Mouse (Mus musculus): ENCODE data around the gene Dnajc8. TPM values are rescaled to one million over a fixed set of nuclear protein-coding genes. Genes with fewer than 3 reads are reported as not detected.
"Not testable (repeated sequence)": the region's sequence is repeated elsewhere in the genome, so short reads cannot be mapped to it uniquely, and the experiment has no call there.

The Dnajc8 gene
- polyA plus RNA-seq, 1 experiment from 2014 or later: 171 TPM

GRCm38 (mm10) chr4:132554221-132554620, 18.9 kb downstream of the Dnajc8 start:
- H3K9me3 ChIP-seq (ENCODE audit: control insufficient read depth, low read length): no peaks in the 10 kb centered on the region
- 55% methylated on average over 5 of the region's 5 CpGs for WGBS
- no peak overlapping the region for H3K9ac ChIP-seq (ENCODE audit: low read length)
- no peak overlapping the region for H3K27ac ChIP-seq (ENCODE audit: low read length)
- H3K4me1 ChIP-seq (replicated peaks; ENCODE audit: control insufficient read depth, insufficient read depth, low read length): no peaks in the 10 kb centered on the region
- peaks cover 32% of the 10 kb centered on the region for H3K36me3 ChIP-seq (ENCODE audit: control insufficient read depth, insufficient read depth, low read length)
- ATAC-seq (ENCODE audit: low read depth): peak; percentile 71
- no peaks in the 10 kb centered on the region for H3K27me3 ChIP-seq (ENCODE audit: control insufficient read depth, insufficient read depth, low read depth, low read length)
- no peak overlapping the region for H3K4me3 ChIP-seq (ENCODE audit: low read length)
- H3K4me2 ChIP-seq (ENCODE audit: low read depth, low read length): no peak overlapping the region

- Histone ChIP-seq H3K4me1 (replicated peaks; ENCODE audit: control insufficient read depth, insufficient read depth, low read length) (no peaks in the 10 kb centered on the region), H3K36me3 (ENCODE audit: control insufficient read depth, insufficient read depth, low read length) (peaks cover 27% of the 10 kb centered on the region), H3K4me3 (ENCODE audit: low read length) (no peak overlapping the region), H3K27me3 (ENCODE audit: control insufficient read depth, insufficient read depth, low read depth, low read length) (no peaks in the 10 kb centered on the region), H3K4me2 (ENCODE audit: low read depth, low read length) (no peak overlapping the region), H3K9me3 (ENCODE audit: control insufficient read depth, low read length) (no peaks in the 10 kb centered on the region), H3K27ac (ENCODE audit: low read length) (no peak overlapping the region), H3K9ac (ENCODE audit: low read length) (no peak overlapping the region)
- peak; percentile 14; the same call in 1 of the 2 replicates for ATAC-seq (ENCODE audit: low read depth)
- WGBS: 61% methylated on average over 8 of the region's 8 CpGs
Observed at GRCm38 (mm10) chr4:132554653-132555052, 19.3 kb downstream of the Dnajc8 start.

- H3K27ac ChIP-seq (ENCODE audit: low read length); H3K4me3 ChIP-seq (ENCODE audit: low read length); H3K4me2 ChIP-seq (ENCODE audit: low read depth, low read length); H3K4me1 ChIP-seq (replicated peaks; ENCODE audit: control insufficient read depth, insufficient read depth, low read length); ATAC-seq (ENCODE audit: low read depth); H3K9me3 ChIP-seq (ENCODE audit: control insufficient read depth, low read length); H3K9ac ChIP-seq (ENCODE audit: low read length); H3K27me3 ChIP-seq (ENCODE audit: control insufficient read depth, insufficient read depth, low read depth, low read length): not testable (repeated sequence)
- peaks cover 24% of the 10 kb centered on the region for H3K36me3 ChIP-seq (ENCODE audit: control insufficient read depth, insufficient read depth, low read length)
- 88% methylated on average over 7 of the region's 7 CpGs for WGBS
Observed at GRCm38 (mm10) chr4:132555550-132555949, 20.2 kb downstream of the Dnajc8 start.

- Histone ChIP-seq H3K4me1 (replicated peaks; ENCODE audit: control insufficient read depth, insufficient read depth, low read length) (peaks cover 2% of the 10 kb centered on the region), H3K27ac (ENCODE audit: low read length) (no peak overlapping the region), H3K4me2 (ENCODE audit: low read depth, low read length) (no peak overlapping the region), H3K4me3 (ENCODE audit: low read length) (no peak overlapping the region), H3K9me3 (ENCODE audit: control insufficient read depth, low read length) (no peaks in the 10 kb centered on the region), H3K36me3 (ENCODE audit: control insufficient read depth, insufficient read depth, low read length) (no peaks in the 10 kb centered on the region), H3K9ac (ENCODE audit: low read length) (no peak overlapping the region), H3K27me3 (ENCODE audit: control insufficient read depth, insufficient read depth, low read depth, low read length) (no peaks in the 10 kb centered on the region)
- WGBS: 59% methylated on average over 3 of the region's 3 CpGs
- ATAC-seq (ENCODE audit: low read depth): no peak
Observed at GRCm38 (mm10) chr4:132563261-132563660, 27.9 kb downstream of the Dnajc8 start.

GRCm38 (mm10) chr4:132563965-132564364, 28.6 kb downstream of the Dnajc8 start, which contains the start of gene Ptafr:
Ptafr (plus strand) TSS chr4:132564067.
- ATAC-seq (ENCODE audit: low read depth): peak; percentile 70
- WGBS: 16% methylated on average over 4 of the region's 4 CpGs
- no peak within 1 kb of the TSS for H3K4me2 ChIP-seq (ENCODE audit: low read depth, low read length)

GRCm38 (mm10) chr4:132565089-132565747, 29.9 kb downstream of the Dnajc8 start:
- ATAC-seq (ENCODE audit: low read depth): no peak
- Histone ChIP-seq H3K9ac (ENCODE audit: low read length) (no peak overlapping the region), H3K4me3 (ENCODE audit: low read length) (no peak overlapping the region), H3K9me3 (ENCODE audit: control insufficient read depth, low read length) (peaks cover 2% of the 10 kb centered on the region; the same call in 1 of the 2 replicates), H3K27me3 (ENCODE audit: control insufficient read depth, insufficient read depth, low read depth, low read length) (no peaks in the 10 kb centered on the region), H3K36me3 (ENCODE audit: control insufficient read depth, insufficient read depth, low read length) (no peaks in the 10 kb centered on the region), H3K4me2 (ENCODE audit: low read depth, low read length) (no peak overlapping the region), H3K4me1 (replicated peaks; ENCODE audit: control insufficient read depth, insufficient read depth, low read length) (peaks cover 2% of the 10 kb centered on the region), H3K27ac (ENCODE audit: low read length) (no peak overlapping the region)
- WGBS: 70% methylated on average over 12 of the region's 12 CpGs

More at GRCm38 (mm10) chr4:132563965-132564364, 28.6 kb downstream of the Dnajc8 start, which contains the start of gene Ptafr:
- no peaks in the 10 kb centered on the region for H3K27me3 ChIP-seq (ENCODE audit: control insufficient read depth, insufficient read depth, low read depth, low read length)
- H3K9ac ChIP-seq (ENCODE audit: low read length): peak within 1 kb of the TSS; percentile 1; the same call in 1 of the 2 replicates
- no peak within 1 kb of the TSS for H3K27ac ChIP-seq (ENCODE audit: low read length)
- H3K36me3 ChIP-seq (ENCODE audit: control insufficient read depth, insufficient read depth, low read length): no peaks in the 10 kb centered on the region
- H3K9me3 ChIP-seq (ENCODE audit: control insufficient read depth, low read length): no peaks in the 10 kb centered on the region
- H3K4me3 ChIP-seq (ENCODE audit: low read length): no peak within 1 kb of the TSS
- peaks cover 2% of the 10 kb centered on the region for H3K4me1 ChIP-seq (replicated peaks; ENCODE audit: control insufficient read depth, insufficient read depth, low read length)

GRCm38 (mm10) chr4:132567361-132567779, 32.0 kb downstream of the Dnajc8 start:
- no peaks in the 10 kb centered on the region for H3K36me3 ChIP-seq (ENCODE audit: control insufficient read depth, insufficient read depth, low read length)
- no peak overlapping the region for H3K9ac ChIP-seq (ENCODE audit: low read length)
- H3K27ac ChIP-seq (ENCODE audit: low read length): no peak overlapping the region
- ATAC-seq (ENCODE audit: low read depth): no peak
- 40% methylated on average over 9 of the region's 9 CpGs for WGBS
- no peak overlapping the region for H3K4me3 ChIP-seq (ENCODE audit: low read length)
- H3K9me3 ChIP-seq (ENCODE audit: control insufficient read depth, low read length): peaks cover 2% of the 10 kb centered on the region; the same call in 1 of the 2 replicates
- H3K4me2 ChIP-seq (ENCODE audit: low read depth, low read length): no peak overlapping the region
- H3K4me1 ChIP-seq (replicated peaks; ENCODE audit: control insufficient read depth, insufficient read depth, low read length): peaks cover 4% of the 10 kb centered on the region
- H3K27me3 ChIP-seq (ENCODE audit: control insufficient read depth, insufficient read depth, low read depth, low read length): no peaks in the 10 kb centered on the region

- ATAC-seq (ENCODE audit: low read depth): no peak
- WGBS: 88% methylated on average over 5 of the region's 5 CpGs
- H3K9me3 ChIP-seq (ENCODE audit: control insufficient read depth, low read length): peaks cover 2% of the 10 kb centered on the region; the same call in 1 of the 2 replicates
Observed at GRCm38 (mm10) chr4:132569115-132569514, 33.8 kb downstream of the Dnajc8 start.

GRCm38 (mm10) chr4:132571190-132571589, 35.8 kb downstream of the Dnajc8 start:
- H3K4me2 ChIP-seq (ENCODE audit: low read depth, low read length): no peak overlapping the region
- H3K4me1 ChIP-seq (replicated peaks; ENCODE audit: control insufficient read depth, insufficient read depth, low read length): peaks cover 15% of the 10 kb centered on the region; the same call in 1 of the 2 replicates
- 48% methylated on average over 9 of the region's 9 CpGs for WGBS
- H3K4me3 ChIP-seq (ENCODE audit: low read length): no peak overlapping the region
- peaks cover 2% of the 10 kb centered on the region; the same call in 1 of the 2 replicates for H3K9me3 ChIP-seq (ENCODE audit: control insufficient read depth, low read length)
- no peak overlapping the region for H3K9ac ChIP-seq (ENCODE audit: low read length)
- H3K36me3 ChIP-seq (ENCODE audit: control insufficient read depth, insufficient read depth, low read length): no peaks in the 10 kb centered on the region
- no peaks in the 10 kb centered on the region for H3K27me3 ChIP-seq (ENCODE audit: control insufficient read depth, insufficient read depth, low read depth, low read length)
- H3K27ac ChIP-seq (ENCODE audit: low read length): peak overlapping the region; percentile 81
- peak; percentile 51 for ATAC-seq (ENCODE audit: low read depth)

More at GRCm38 (mm10) chr4:132569115-132569514, 33.8 kb downstream of the Dnajc8 start:
- H3K27ac ChIP-seq (ENCODE audit: low read length): no peak overlapping the region
- no peak overlapping the region for H3K4me2 ChIP-seq (ENCODE audit: low read depth, low read length)
- H3K27me3 ChIP-seq (ENCODE audit: control insufficient read depth, insufficient read depth, low read depth, low read length): no peaks in the 10 kb centered on the region
- H3K9ac ChIP-seq (ENCODE audit: low read length): no peak overlapping the region
- H3K36me3 ChIP-seq (ENCODE audit: control insufficient read depth, insufficient read depth, low read length): no peaks in the 10 kb centered on the region
- H3K4me3 ChIP-seq (ENCODE audit: low read length): no peak overlapping the region
- peaks cover 15% of the 10 kb centered on the region; the same call in 1 of the 2 replicates for H3K4me1 ChIP-seq (replicated peaks; ENCODE audit: control insufficient read depth, insufficient read depth, low read length)
